Mouse (Mus musculus): ENCODE measurements around the gene Abhd16a. TPM values are rescaled to one million over a fixed set of nuclear protein-coding genes. Genes with fewer than 3 reads are reported as not detected.

Gene Abhd16a
- polyA plus RNA-seq, 1 experiment from 2014 or later: 40.2 TPM

GRCm38 (mm10) chr17:35064951-35065947, 23.8 kb upstream of the Abhd16a start, which contains the start of gene Ly6g6c:
Gene Ly6g6c, plus strand, starts transcription at chr17:35065388.
- peak; percentile 55 for DNase-seq (ENCODE audit: low spot score)
- Histone ChIP-seq H3K9ac (ENCODE audit: low read depth, low read length) (peak within 1 kb of the TSS; percentile 24), H3K4me2 (replicated peaks; ENCODE audit: low read depth, low read length) (peak within 1 kb of the TSS; percentile 54), H3K27ac (ENCODE audit: low read depth, low read length) (no peak within 1 kb of the TSS), H3K27me3 (ENCODE audit: control insufficient read depth, insufficient read depth, low read length) (peaks cover 13% of the 10 kb centered on the region), H3K9me3 (ENCODE audit: control insufficient read depth, low read length) (no peaks in the 10 kb centered on the region), H3K4me3 (ENCODE audit: low read depth, low read length) (peak within 1 kb of the TSS; percentile 29), H3K36me3 (ENCODE audit: control insufficient read depth, insufficient read depth, low read length) (peaks cover 8% of the 10 kb centered on the region; the same call in 1 of the 2 replicates), H3K4me1 (replicated peaks; ENCODE audit: control insufficient read depth, insufficient read depth, low read length) (peaks cover 3% of the 10 kb centered on the region; the same call in 1 of the 2 replicates)
- WGBS: 1% methylated on average over 48 of the region's 48 CpGs
- 0 out of 2 replicates have a peak, but pooled peaks have one; percentile 45 for ATAC-seq (ENCODE audit: low FRiP score)

- Histone ChIP-seq H3K9me3 (ENCODE audit: control insufficient read depth, low read length) (no peaks in the 10 kb centered on the region), H3K4me2 (replicated peaks; ENCODE audit: low read depth, low read length) (peak within 1 kb of the TSS; percentile 54), H3K4me3 (ENCODE audit: low read depth, low read length) (peak within 1 kb of the TSS; percentile 29), H3K36me3 (ENCODE audit: control insufficient read depth, insufficient read depth, low read length) (peaks cover 6% of the 10 kb centered on the region; the same call in 1 of the 2 replicates), H3K27me3 (ENCODE audit: control insufficient read depth, insufficient read depth, low read length) (peaks cover 13% of the 10 kb centered on the region), H3K27ac (ENCODE audit: low read depth, low read length) (no peak within 1 kb of the TSS), H3K4me1 (replicated peaks; ENCODE audit: control insufficient read depth, insufficient read depth, low read length) (peaks cover 3% of the 10 kb centered on the region; the same call in 1 of the 2 replicates), H3K9ac (ENCODE audit: low read depth, low read length) (peak within 1 kb of the TSS; percentile 24)
- no peak for DNase-seq (ENCODE audit: low spot score)
- 44% methylated on average over 10 of the region's 10 CpGs for WGBS
- ATAC-seq (ENCODE audit: low FRiP score): no peak
Observed at GRCm38 (mm10) chr17:35066084-35066483, 23.0 kb upstream of the Abhd16a start, which contains the start of gene Mpig6b. Gene Mpig6b, minus strand, starts transcription at chr17:35066184.

GRCm38 (mm10) chr17:35068213-35068914, 20.7 kb upstream of the Abhd16a start:
- no peak for DNase-seq (ENCODE audit: low spot score)
- WGBS: 85% methylated on average over 17 of the region's 17 CpGs
- H3K27me3 ChIP-seq (ENCODE audit: control insufficient read depth, insufficient read depth, low read length): peaks cover 13% of the 10 kb centered on the region
- no peak overlapping the region for H3K4me3 ChIP-seq (ENCODE audit: low read depth, low read length)
- no peak overlapping the region for H3K4me2 ChIP-seq (replicated peaks; ENCODE audit: low read depth, low read length)
- no peak overlapping the region for H3K27ac ChIP-seq (ENCODE audit: low read depth, low read length)
- H3K36me3 ChIP-seq (ENCODE audit: control insufficient read depth, insufficient read depth, low read length): no peaks in the 10 kb centered on the region
- ATAC-seq (ENCODE audit: low FRiP score): no peak
- no peaks in the 10 kb centered on the region for H3K9me3 ChIP-seq (ENCODE audit: control insufficient read depth, low read length)
- peaks cover 3% of the 10 kb centered on the region; the same call in 1 of the 2 replicates for H3K4me1 ChIP-seq (replicated peaks; ENCODE audit: control insufficient read depth, insufficient read depth, low read length)
- H3K9ac ChIP-seq (ENCODE audit: low read depth, low read length): no peak overlapping the region

- Histone ChIP-seq H3K4me3 (ENCODE audit: low read depth, low read length) (no peak overlapping the region), H3K36me3 (ENCODE audit: control insufficient read depth, insufficient read depth, low read length) (no peaks in the 10 kb centered on the region), H3K27ac (ENCODE audit: low read depth, low read length) (no peak overlapping the region), H3K27me3 (ENCODE audit: control insufficient read depth, insufficient read depth, low read length) (peaks cover 7% of the 10 kb centered on the region), H3K9ac (ENCODE audit: low read depth, low read length) (no peak overlapping the region), H3K4me2 (replicated peaks; ENCODE audit: low read depth, low read length) (no peak overlapping the region), H3K9me3 (ENCODE audit: control insufficient read depth, low read length) (no peaks in the 10 kb centered on the region), H3K4me1 (replicated peaks; ENCODE audit: control insufficient read depth, insufficient read depth, low read length) (no peaks in the 10 kb centered on the region)
- ATAC-seq (ENCODE audit: low FRiP score) (no peak), DNase-seq (ENCODE audit: low spot score) (no peak)
- 56% methylated on average over 6 of the region's 6 CpGs for WGBS
Observed at GRCm38 (mm10) chr17:35070556-35071229, 18.4 kb upstream of the Abhd16a start.

GRCm38 (mm10) chr17:35071454-35071853, 17.6 kb upstream of the Abhd16a start:
- H3K4me2 ChIP-seq (replicated peaks; ENCODE audit: low read depth, low read length): no peak overlapping the region
- no peak for ATAC-seq (ENCODE audit: low FRiP score)
- H3K27ac ChIP-seq (ENCODE audit: low read depth, low read length): no peak overlapping the region
- no peaks in the 10 kb centered on the region for H3K36me3 ChIP-seq (ENCODE audit: control insufficient read depth, insufficient read depth, low read length)
- 0 out of 2 replicates have a peak, but pooled peaks cover 2% of the 10 kb centered on the region for H3K27me3 ChIP-seq (ENCODE audit: control insufficient read depth, insufficient read depth, low read length)
- DNase-seq (ENCODE audit: low spot score): no peak
- H3K4me1 ChIP-seq (replicated peaks; ENCODE audit: control insufficient read depth, insufficient read depth, low read length): no peaks in the 10 kb centered on the region
- no peak overlapping the region for H3K4me3 ChIP-seq (ENCODE audit: low read depth, low read length)
- whole genome bisulfite sequencing: 86% methylated on average over 9 of the region's 9 CpGs
- H3K9ac ChIP-seq (ENCODE audit: low read depth, low read length): no peak overlapping the region
- H3K9me3 ChIP-seq (ENCODE audit: control insufficient read depth, low read length): no peaks in the 10 kb centered on the region

GRCm38 (mm10) chr17:35074097-35074496, 15.0 kb upstream of the Abhd16a start:
- WGBS: 61% methylated on average over 17 of the region's 17 CpGs
- no peak overlapping the region for H3K9ac ChIP-seq (ENCODE audit: low read depth, low read length)
- no peak overlapping the region for H3K27ac ChIP-seq (ENCODE audit: low read depth, low read length)
- no peaks in the 10 kb centered on the region for H3K36me3 ChIP-seq (ENCODE audit: control insufficient read depth, insufficient read depth, low read length)
- DNase-seq (ENCODE audit: low spot score) (no peak), ATAC-seq (ENCODE audit: low FRiP score) (no peak)
- no peak overlapping the region for H3K4me3 ChIP-seq (ENCODE audit: low read depth, low read length)
- no peaks in the 10 kb centered on the region for H3K27me3 ChIP-seq (ENCODE audit: control insufficient read depth, insufficient read depth, low read length)
- H3K4me1 ChIP-seq (replicated peaks; ENCODE audit: control insufficient read depth, insufficient read depth, low read length): 0 out of 2 replicates have a peak, but pooled peaks cover 7% of the 10 kb centered on the region
- H3K4me2 ChIP-seq (replicated peaks; ENCODE audit: low read depth, low read length): no peak overlapping the region
- no peaks in the 10 kb centered on the region for H3K9me3 ChIP-seq (ENCODE audit: control insufficient read depth, low read length)

- Histone ChIP-seq H3K4me2 (replicated peaks; ENCODE audit: low read depth, low read length) (peak within 1 kb of the TSS; percentile 26), H3K9me3 (ENCODE audit: control insufficient read depth, low read length) (no peaks in the 10 kb centered on the region), H3K4me1 (replicated peaks; ENCODE audit: control insufficient read depth, insufficient read depth, low read length) (0 out of 2 replicates have a peak, but pooled peaks cover 7% of the 10 kb centered on the region), H3K27ac (ENCODE audit: low read depth, low read length) (no peak within 1 kb of the TSS), H3K9ac (ENCODE audit: low read depth, low read length) (peak within 1 kb of the TSS; percentile 25), H3K27me3 (ENCODE audit: control insufficient read depth, insufficient read depth, low read length) (no peaks in the 10 kb centered on the region), H3K36me3 (ENCODE audit: control insufficient read depth, insufficient read depth, low read length) (no peaks in the 10 kb centered on the region), H3K4me3 (ENCODE audit: low read depth, low read length) (no peak within 1 kb of the TSS; the same call in 1 of the 2 replicates)
- WGBS: 30% methylated on average over 10 of the region's 10 CpGs
- ATAC-seq (ENCODE audit: low FRiP score): no peak
- no peak for DNase-seq (ENCODE audit: low spot score)
Observed at GRCm38 (mm10) chr17:35076507-35077176, 12.4 kb upstream of the Abhd16a start, which contains the start of gene Ly6g6e. Gene Ly6g6e, plus strand, starts transcription at chr17:35076902.

Measured in hindbrain, embryonic 11.5 days (tissue).